Mouse (Mus musculus) brain, adult 2 months (tissue): ENCODE measurements around the gene Gpd1l.
"Not testable (repeated sequence)": the region's sequence is repeated elsewhere in the genome, so short reads cannot be mapped to it uniquely, and the experiment has no call there.

Experiments used
- DNase-seq: peaks from one replicate; pipeline ENCODE4 v3.0.0; 2011; ENCODE audit warnings: low read depth, low spot score

The Gpd1l gene

DNA sequence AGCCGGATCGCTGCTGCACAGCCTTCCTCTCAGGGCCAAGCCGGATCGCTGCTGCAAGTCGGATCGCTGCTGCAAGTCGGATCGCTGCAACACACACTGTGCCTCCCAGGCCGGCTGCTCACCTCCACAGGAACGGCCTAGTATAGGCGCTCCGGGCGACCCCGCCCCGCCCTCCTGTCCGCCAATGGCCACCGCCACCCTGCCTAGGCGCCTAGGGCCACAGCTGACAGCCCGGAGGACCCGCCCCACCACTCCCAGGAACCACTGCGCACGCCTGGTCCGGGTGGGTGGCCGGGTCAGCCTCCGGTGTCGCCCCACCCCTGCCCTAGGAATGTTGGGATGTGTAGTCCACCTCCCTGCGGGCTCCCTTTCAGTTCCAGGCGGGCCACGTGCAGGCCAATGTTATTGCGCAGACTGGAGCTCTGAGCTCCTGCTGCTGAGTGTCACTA is at the start of gene Gpd1l:
Gene Gpd1l (minus strand): TSS at position 265 of the 449 bp plus-strand sequence.
- peak; percentile 98 for DNase-seq

DNA sequence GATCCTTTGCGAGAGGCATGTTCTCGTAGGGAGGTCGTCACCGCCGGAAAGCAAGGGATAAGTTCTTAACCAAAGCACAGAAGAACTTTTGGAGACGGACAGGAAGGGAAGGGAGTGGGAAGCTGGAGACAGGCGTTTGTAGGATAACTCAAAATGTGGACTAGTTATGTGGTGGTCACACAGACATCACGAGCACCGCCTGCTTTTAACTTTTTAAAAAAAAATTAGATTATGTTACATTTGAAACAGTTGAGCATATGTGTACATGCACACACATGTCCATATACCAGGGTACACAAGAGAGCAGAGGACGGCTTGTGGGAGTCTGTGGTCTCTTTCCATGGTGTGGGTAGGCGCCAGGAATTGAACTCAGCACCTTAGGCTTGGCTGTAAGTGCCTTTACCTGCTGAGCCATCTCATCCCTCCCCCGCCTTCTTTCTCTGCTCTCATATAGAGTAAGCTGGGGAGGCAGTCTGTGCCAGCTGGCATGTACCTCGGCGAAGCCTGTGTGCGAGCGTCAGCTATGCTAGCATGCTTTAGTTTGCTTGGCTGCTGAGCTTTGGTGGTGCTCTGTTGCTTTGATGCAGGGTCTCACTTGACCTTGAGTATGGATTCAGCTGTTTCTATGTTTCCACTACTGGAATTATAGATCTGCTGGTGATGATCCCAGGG is 49.0 kb upstream of the Gpd1l start, which contains the start of gene Rps27rt:
Gene Rps27rt (minus strand): TSS at position 51 of the 672 bp plus-strand sequence.
- DNase-seq: peak; percentile 81

DNA sequence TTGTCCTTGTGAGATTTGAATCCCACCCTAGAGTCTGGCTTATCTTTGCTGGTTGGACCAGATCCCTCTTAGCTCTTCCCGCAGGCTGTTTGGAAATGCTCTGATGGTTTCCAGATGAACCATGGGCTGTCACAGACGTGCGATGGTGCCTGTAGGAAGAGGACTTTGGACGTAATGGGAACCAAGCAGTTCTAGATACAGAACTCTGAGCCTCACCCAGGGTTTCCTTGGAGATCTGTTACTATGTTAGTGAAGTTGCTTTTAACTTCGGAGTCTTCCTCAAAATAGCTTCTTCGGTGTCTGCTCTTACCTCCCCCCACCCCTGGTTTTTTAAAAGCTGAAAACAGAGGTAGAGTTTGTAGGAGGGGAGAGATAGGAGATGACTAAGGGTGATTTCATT is 46.2 kb upstream of the Gpd1l start:
- peak; percentile 56 for DNase-seq

DNA sequence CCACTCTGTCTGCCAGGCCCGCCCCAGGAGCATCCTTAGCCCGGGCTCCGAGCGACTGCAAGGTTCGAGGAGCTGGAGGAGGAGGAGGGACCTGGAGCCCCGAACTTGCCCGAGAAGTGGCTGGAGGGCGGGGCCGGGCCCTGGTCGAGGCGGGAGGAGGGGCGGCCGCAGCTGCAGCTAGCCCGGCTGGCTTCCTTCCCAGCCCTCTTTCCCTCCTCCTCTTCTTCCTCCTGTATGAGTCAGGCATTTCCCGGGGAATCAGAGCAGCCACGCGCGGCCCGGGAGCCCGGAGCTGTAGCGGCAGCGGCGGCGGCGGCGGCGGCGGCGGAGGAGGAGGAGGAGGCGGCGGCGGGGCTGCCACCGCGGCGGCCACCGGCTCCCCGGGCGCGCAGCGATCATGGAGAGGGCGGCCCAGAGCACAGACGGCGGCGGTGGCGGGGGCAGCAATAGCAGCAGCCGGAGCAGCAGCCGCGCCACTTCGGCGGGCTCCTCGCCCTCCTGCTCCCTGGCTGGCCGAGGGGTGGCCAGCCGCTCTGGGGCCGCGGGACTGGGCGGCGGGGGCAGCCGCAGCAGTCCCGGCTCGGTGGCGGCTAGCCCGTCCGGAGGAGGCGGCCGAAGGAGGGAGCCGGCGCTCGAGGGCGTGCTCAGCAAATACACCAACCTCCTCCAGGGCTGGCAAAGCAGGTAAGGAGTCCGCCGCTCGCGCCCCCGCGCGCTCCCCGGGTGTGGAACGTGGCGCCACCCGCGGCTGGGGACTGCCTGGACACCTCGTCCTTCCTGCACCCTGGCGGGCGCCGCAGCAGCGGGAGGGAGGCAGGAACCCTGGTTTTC is 44.7 kb upstream of the Gpd1l start, which contains the start of gene Osbpl10:
Gene Osbpl10 (plus strand): TSS at position 289 of the 831 bp plus-strand sequence.
- DNase-seq: peak; percentile 92

DNA sequence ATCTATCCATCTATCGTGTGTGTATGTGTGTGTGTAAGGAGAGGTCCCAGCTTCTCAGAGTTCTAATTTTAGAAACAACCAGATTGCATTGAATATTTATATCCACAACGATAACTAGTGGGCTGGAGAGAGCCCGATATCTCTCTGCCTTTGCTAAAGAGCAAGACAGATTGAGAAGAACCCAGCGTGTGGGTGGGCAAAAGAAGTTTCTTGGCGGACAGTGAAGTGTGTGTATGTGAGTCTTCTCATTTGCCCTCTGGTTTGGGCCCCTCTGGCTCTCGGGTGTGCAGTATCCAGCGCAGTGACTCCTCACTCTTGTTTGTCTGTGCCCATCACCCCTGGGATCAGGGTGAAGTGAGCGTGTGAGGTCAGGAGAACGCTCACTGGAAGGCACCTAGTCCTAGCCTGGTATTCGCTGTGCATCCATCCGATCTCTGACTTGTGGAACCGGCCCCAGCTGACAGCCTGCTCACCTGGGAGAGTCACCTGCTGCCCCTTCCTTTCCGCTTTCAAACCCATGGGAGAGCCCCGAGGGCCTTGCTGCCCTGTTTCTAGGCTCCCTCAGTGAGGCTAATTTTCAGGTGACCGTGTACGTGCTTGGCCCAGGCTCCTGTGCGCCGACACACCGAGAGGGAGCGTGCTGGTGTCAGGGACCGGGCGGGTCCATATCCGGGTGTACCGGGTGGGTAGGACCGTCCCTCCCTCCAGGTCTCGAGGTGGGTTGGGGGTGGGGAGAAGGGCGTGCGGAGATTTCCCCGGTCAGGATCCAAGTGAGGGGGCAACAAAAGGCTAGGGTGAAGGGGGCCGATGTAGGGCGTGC is 43.9 kb upstream of the Gpd1l start:
- DNase-seq: peak; percentile 77

DNA sequence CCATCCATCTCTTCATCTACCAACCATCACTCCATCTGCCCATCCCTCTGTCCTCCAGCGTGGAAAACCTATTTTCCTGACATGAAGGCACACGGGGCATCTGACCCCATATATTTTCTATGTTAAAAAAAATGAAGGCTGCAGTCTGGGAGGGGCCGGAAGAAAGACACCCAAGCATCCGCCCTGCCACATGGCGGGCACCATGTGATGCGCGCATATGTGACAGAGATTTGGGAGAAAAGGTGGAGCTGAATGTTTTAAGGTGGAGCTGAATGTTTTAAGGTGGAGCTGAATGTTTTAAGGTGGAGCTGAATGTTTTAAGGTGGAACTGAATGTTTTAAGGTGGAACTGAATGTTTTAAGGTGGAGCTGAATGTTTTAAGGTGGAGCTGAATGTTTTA is 32.5 kb upstream of the Gpd1l start:
- DNase-seq: not testable (repeated sequence)

DNA sequence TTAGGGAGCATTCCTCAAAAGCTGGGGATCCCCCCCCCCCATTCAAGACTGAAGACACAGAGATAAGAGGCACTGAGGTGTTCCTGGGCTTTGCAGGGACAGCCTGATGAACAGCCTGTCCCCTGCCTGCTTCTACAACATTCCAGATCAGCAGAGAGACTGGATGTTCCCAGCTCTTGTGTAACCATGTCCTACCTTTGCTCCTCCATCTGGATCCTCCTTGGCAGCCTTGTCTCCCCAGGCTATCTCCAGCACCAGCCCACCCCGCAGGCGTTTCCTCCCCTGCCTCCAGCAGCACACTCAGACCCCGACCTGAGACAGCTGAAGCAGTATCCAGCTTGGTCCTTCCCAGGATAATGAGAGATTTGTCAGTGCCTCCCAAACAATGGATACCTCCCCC is 30.3 kb upstream of the Gpd1l start:
- peak; percentile 72 for DNase-seq

DNA sequence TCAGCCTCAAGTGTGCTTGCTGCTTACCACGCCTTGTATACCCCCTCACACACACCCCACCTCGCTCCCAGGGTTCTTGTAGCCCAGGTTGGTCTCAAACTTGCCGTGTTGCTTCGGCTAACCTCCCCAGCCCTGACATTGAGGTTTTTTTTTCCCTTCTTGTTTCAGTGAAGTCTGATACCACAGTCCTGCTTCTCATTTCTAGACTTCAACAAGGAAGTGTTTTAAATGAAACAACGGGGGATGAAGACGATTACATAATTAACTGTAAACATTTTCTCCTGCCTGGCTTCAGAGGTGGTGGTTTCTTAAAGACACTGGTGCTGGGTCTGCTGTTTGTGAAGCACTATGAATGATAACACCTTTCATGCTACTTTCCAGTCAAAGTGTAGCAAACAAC is 27.1 kb upstream of the Gpd1l start:
- no peak for DNase-seq

DNA sequence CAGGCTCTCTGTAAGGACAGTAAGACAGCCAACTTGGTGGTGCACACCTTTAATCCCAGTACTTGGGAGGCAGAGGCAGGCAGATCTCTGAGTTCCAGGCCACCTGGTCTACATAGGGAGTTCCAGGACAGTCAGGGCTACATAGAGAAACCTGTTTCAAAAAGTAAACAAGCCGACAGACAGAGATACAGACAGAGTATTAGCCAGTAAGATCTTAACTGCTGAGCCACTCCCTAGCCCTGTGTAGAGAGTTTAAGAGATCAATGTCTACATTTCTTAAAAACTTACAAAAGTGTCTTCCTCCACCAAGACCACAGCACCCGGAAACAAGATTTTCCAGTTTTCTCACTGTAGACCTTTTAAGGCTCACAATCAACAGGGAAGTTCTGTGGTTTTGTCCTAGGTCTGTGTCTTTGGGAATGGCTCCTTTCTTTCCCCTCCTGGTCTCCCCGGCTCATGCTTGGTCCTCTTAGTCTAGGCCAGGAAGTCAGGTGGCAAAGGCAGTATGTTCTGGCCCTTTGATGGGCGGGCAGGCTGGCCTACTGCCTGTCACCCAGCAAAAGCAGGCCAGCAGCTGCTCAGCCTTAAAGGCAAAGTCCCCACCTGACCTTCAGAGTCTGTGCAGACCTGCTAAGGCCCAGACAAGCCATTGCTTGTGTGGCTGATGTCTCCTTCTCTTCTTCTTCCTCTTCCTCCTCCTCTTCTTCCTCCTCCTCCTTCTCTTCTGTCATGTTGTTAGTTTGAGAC is 26.4 kb upstream of the Gpd1l start:
- peak; percentile 34 for DNase-seq

DNA sequence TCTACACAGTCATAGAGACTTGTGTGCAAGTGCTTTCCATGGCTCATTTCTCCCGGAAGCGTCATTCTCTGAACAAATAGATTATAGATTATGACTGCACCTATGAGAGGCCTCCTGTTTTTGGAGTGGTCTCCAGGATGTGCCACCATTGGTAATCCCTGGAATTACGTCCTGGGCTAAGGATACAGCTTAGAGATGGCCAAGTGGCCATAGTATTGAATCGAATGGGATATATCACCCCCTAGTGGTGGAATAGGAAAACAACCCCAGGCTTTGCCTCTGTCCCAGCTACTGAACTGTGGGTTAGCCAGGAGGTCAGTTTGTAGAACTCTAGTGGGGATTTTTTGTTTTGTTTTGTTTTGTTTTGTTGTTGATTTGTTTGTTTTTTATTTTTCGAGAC is 23.2 kb upstream of the Gpd1l start:
- DNase-seq: peak; percentile 61

DNA sequence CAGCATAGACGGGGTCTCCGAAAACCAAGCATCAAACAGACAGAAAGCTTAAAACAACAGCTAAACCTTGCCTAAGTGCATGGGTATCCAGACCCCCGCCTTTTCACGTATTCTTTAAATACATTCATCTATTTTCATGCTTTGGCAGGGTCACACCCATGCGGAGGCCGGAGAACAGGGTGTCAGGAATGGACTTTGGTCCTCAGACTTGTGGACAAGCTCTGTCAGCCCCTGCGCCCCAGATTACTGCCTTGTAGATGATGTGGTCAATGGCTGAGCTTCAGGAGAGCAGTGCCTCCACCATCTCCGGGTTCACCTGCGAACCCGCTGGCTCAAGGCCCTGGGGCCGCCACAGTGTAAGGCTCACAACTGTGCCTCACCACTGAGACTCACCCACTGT is 21.6 kb upstream of the Gpd1l start:
- DNase-seq: no peak

DNA sequence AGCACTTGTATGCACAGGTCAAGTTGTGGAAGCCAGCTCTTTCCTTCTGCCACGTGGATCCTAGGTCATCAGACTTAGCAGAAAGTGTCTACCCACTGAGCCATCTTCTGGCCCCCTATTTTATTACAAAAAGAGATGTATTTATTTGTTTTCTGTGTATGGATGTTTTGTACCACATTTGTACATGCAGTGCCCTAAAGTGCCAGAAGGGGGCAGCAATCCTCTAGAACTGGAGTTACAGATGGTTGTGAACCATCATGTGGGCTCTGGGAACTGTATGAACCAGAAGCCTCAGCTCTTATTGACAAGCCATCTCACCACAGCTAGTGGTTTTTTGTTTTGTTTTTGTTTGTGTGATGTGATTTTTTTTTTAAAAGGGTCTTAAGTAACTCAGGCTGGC is 19.1 kb upstream of the Gpd1l start:
- DNase-seq: no peak

DNA sequence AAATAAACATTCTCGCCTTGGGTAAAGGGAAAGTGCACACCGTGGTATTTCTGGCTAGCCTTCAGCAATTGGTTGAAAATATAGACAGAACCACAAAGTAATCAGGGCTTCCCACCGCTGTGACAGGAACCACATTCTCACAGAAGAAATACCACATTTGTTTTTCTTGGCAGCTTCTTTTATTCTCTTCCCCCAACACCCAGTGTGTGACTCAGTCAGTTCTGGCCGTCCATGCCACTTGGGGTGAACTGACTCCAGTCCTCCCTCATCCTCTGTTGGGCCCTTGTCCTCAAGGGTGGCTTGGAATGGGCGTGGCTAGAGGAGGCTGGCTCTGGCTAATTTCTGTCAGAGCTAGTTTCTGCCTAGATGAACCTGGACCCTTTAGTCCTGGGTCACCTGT is 14.6 kb upstream of the Gpd1l start:
- DNase-seq: peak; percentile 33

DNA sequence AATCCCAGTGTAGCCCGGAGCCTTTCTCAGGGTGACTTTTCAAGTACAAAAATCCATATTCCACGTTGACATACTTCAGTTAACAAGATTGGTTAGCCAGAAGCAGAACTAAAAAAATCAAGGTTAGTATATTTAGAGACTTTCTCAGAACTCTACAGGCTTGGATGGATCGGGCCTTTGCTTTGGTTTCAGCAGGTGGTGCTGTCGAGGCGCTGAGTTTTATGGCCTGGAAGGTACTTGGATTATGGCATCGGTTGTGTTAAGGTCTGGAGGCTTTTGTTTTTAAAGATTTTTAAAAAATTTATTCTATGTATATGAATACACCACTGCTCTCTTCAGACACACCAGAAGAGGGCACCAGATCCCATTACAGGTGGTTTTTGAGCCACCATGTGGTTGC is 11.8 kb upstream of the Gpd1l start:
- no peak for DNase-seq

DNA sequence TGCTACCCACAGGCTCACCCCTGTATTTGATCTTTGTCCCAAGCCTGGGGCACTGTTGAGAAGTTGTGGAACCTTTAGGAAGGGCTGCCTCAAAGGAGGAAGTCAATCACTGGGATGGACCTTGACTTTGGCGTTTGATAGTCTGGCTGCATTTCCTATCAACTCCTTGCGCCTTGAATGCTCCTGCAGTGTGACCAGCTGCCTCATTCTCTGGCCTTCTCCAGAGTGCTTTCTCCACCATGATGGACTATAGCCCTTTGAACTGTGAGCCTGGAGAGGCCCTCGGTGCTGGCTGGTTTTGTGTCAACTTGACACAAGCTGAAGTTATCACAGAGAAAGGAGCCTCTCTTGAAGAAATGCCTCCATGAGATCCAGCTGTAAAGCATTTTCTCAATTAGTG is 10.9 kb upstream of the Gpd1l start:
- DNase-seq: no peak

DNA sequence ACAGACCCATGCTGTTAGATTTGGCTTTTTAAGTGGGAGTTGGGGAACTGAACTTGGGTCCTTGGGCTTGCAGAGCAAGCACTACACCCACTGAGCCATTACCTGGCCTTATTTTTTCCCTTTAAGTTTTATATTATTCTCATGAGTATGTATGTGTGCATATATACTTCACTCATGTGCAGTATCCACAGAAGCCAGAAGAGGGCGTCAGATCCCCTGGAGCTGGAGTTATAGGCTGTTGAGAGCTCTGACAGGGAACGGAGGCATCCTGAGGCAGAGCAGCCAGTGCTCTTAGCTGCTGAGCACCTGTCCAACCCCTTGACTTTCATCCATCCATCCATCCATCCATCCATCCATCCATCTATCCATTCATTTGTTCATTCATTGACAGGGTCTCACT is 2.9 kb upstream of the Gpd1l start:
- DNase-seq: no peak

DNA sequence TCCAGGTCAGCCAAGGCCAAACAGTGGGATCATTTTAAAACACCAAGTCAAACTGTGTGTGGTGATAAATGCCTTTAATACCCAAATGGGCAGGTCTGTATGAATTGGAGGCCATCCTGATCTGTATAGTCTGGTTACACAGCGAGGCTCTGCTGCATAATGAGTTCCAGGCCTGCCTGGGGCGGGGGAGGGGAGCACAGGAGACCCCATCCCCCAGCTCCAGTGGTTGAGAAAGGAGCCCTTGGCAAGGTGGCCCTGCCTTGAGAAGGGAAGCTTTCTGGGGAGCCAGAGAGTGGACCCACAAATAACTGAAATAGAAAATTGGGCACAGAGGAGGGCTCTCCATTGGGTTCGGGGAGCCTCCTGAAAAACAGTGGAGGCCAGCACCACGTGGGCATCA is 1.5 kb upstream of the Gpd1l start:
- no peak for DNase-seq

DNA sequence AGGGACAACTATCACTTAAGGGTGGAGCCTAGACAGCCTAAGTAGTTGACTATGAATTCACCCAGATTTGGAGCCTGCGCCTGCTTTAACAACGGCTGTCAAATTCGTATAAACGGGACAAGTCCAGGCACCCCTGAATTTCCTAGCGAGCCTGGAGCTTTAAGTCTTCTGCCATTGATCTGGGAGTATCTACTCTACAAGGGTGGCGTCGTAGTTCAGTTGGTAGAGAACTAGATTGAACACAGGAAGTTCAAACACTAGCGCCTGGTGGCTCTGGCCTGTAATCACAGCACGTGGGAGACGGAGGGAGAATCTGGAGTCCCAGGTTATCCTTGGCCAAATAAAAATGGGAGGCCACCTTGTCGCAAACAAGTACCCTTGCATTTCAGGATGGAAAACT is 444 bp upstream of the Gpd1l start:
- no peak for DNase-seq

DNA sequence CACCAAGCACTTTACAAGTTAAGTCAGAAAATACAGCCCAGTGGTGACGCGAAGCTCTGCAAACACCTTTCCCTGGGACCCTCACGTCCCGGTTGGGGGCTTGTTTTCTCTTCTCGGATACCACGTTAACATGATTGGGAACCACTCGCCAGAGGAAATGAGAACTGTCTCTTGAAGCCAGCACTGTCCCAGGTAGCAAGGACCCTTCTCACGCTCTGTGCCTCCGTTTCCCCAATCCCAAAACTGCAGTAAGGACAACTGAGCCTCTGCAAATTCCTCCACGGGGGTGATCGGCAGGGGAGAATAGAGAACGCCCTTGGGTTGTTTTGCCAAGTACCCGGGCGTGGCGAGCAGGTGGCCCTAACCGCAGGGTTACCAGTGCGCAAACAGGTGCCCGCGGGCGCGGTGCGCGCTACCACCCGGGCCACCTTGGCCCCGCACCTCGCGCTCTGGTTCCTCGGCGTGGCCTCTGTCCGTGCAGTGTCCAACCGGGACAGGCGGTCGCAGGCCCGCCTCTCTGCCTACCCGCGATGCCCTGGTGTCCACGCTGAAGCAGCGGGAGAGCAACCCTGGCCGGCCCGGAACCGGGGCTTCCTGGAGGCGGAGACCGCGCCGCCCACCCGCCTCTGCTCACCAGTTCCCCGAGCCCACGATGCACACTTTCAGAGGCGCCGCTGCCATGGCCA is 607 bp downstream of the Gpd1l start:
- DNase-seq: no peak

DNA sequence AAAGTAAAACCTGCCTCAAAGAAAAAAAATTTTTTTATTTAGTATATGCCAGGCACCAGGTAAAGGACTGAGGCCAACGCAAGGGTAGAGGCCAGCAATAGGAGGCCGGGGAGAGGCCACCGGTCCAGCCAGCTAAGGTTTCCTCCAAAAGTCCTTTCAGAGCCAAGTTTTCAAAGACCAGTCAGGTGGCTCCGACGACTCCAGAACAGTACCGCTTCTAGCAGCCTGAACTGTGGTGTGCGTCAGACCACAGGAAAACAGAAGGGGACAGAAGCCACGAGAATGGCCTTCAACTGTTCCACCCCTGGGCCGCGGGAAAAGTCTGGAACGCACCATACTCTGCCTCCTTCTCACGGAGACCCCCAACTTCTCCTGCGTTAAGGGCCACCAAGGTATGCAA is 1.2 kb downstream of the Gpd1l start:
- no peak for DNase-seq
